Mouse (Mus musculus): ENCODE results near the gene Gm4307. TPM values are rescaled to one million over a fixed set of nuclear protein-coding genes. Genes with fewer than 3 reads are reported as not detected.

Gm4307 gene
- total and polyA plus RNA-seq, 3 experiments = not detected

Other genes with a start within 250 kb of the Gm4307 start
- gene Gm4301, start 25.7 kb upstream of the Gm4307 start, total RNA-seq (2021) = not detected
- not detected in 2 replicates for gene Gm4301, start 25.7 kb upstream of the Gm4307 start, polyA plus RNA-seq (2012; rRNA removed)
- gene Gm4302, start 20.5 kb upstream of the Gm4307 start, total RNA-seq (2021) = not detected
- not detected in 2 replicates for gene Gm4302, start 20.5 kb upstream of the Gm4307 start, polyA plus RNA-seq (2012; rRNA removed)
- not detected for gene Gm4303, start 15.4 kb upstream of the Gm4307 start, total RNA-seq (2021)
- not detected in 2 replicates for gene Gm4303, start 15.4 kb upstream of the Gm4307 start, polyA plus RNA-seq (2012; rRNA removed)
- gene Gm4305, start 10.2 kb upstream of the Gm4307 start, total RNA-seq (2021) = not detected
- not detected in 2 replicates for gene Gm4305, start 10.2 kb upstream of the Gm4307 start, polyA plus RNA-seq (2012; rRNA removed)
- not detected for gene Gm4312, start 21.2 kb downstream of the Gm4307 start, total RNA-seq (2021)
- gene Gm4312, start 21.2 kb downstream of the Gm4307 start, polyA plus RNA-seq (2012; rRNA removed) = not detected in 2 replicates
- 10 to 100 TPM; 14.0 to 14.6 TPM for gene Tmtc3, start 126.0 kb downstream of the Gm4307 start, total RNA-seq (2021)
- gene Tmtc3, start 126.0 kb downstream of the Gm4307 start, polyA plus RNA-seq (2012; rRNA removed) = 4.8 and 10.8 TPM in 2 replicates
- 1 to 10 TPM; 4.1 to 4.6 TPM for gene Cep290, start 126.2 kb downstream of the Gm4307 start, total RNA-seq (2021)
- 0.21 and 0.73 TPM in 2 replicates for gene Cep290, start 126.2 kb downstream of the Gm4307 start, polyA plus RNA-seq (2012; rRNA removed)
- 1 to 10 TPM; 5.2 to 5.3 TPM for gene 4930430F08Rik, start 229.1 kb downstream of the Gm4307 start, total RNA-seq (2021)
- gene 4930430F08Rik, start 229.1 kb downstream of the Gm4307 start, polyA plus RNA-seq (2012; rRNA removed) = 5.3 and 7.0 TPM in 2 replicates
- gene 1700017N19Rik, start 229.1 kb downstream of the Gm4307 start, total RNA-seq (2021) = not detected
- not detected in 2 replicates for gene 1700017N19Rik, start 229.1 kb downstream of the Gm4307 start, polyA plus RNA-seq (2012; rRNA removed)

All from heart, adult 2 months (tissue).